Mouse (Mus musculus) liver (tissue): ENCODE data around the gene Dnal1.

Experiments
- DNase-seq: peaks from one replicate; pipeline ENCODE4 v3.0.0-alpha.2; 2020; ENCODE audit warnings: mixed read lengths

The Dnal1 gene

DNA sequence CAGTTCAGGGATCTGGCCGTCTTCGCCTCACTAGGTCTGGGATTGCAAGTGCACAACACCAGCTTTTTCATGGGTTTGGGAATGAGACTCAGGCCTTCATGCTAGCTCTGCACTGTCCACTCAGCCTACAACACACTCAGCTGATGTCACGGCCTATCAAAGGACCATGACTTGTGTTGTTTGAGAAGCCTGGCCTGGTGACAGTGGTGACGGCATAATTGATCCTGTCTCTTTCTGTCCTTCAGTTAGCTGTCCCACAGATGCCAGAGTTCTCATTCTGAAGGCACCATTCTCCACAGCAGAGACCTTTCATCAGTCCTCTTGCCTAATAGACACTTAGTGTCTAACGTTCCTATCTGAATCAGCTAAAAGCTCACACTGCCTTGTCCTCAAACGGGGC, 14.4 kb downstream of the Dnal1 start:
- DNase-seq, result no peak

- DNase-seq, result no peak
Observed at GRCm38 (mm10) chr12:84129931-84130330, 15.8 kb downstream of the Dnal1 start.

GRCm38 (mm10) chr12:84132265-84132664, 18.1 kb downstream of the Dnal1 start:
- DNase-seq, result peak; percentile 68

GRCm38 (mm10) chr12:84137131-84137530, 23.0 kb downstream of the Dnal1 start:
- DNase-seq, result no peak

- no peak for DNase-seq
Observed at GRCm38 (mm10) chr12:84140135-84140534, 26.0 kb downstream of the Dnal1 start.

DNA sequence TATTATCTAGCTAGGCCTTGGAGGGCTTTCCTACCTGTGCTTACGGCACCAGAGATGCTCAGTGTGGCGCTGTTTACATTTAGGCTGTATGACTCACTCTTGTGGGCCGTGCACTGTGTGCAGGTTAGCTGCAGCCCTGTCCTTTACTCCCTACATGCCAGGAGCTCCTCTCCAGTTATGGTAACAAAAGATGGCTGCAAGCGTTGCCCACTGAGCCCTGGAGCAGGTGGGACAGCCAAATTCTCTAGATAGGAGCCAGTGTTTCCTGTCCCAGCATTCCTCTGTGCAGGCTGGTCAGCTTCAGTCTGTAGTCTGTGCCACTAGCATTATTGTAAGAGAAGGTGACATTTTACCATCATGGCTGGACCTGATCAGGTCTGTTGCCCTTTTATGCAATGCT, 27.1 kb downstream of the Dnal1 start:
- no peak for DNase-seq

GRCm38 (mm10) chr12:84142281-84143050, 28.3 kb downstream of the Dnal1 start:
- DNase-seq, result no peak

GRCm38 (mm10) chr12:84147954-84148621, 33.9 kb downstream of the Dnal1 start, which contains the start of gene Pnma1:
TSS of gene Pnma1 (minus strand) at chr12:84148489.
- peak; percentile 89 for DNase-seq

DNA sequence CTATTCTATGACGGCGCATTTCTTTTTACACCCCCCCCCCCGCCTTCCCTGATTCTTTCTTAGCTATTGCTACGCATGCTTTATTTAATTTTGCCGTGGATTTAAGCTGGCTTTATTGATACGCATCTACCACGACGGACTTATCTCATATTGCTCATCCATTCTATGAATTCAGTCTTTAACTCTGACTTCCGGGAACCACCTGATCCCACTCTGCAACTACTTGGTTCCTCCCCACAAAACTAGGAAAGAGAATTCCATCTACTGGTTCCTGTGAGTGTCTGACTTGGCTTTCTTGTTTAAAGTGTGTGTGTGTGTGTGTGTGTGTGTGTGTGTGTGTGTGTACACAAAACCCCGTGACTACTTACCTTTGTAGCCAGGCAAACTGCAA, 34.5 kb downstream of the Dnal1 start:
- DNase-seq, result no peak

GRCm38 (mm10) chr12:84149971-84150370, 35.8 kb downstream of the Dnal1 start:
- no peak for DNase-seq

GRCm38 (mm10) chr12:84150976-84151375, 36.8 kb downstream of the Dnal1 start:
- DNase-seq, result peak; percentile 91

GRCm38 (mm10) chr12:84151911-84152310, 37.7 kb downstream of the Dnal1 start:
- peak; percentile 29 for DNase-seq

- DNase-seq, result peak; percentile 89
Observed at GRCm38 (mm10) chr12:84152352-84153190, 38.4 kb downstream of the Dnal1 start.

DNA sequence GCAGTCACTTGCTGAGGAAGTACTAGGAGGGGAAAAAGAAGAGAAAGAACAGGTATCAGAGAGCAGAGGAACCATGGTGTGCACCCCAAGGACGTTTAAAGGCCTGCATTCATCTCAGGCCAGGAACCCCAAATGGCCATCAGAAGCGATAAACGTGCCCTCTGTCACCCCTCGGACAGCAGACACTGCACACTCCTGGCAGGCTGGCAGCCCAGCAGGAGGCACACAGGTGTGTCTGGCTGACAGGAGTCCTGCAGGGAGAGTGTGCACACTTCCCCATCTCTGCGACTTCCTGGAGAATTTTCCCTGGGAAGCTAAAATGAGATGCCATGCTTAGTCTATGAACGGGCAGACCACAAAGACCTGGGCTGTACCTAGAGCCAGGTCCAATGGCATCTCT, 39.2 kb downstream of the Dnal1 start:
- DNase-seq, result no peak

DNA sequence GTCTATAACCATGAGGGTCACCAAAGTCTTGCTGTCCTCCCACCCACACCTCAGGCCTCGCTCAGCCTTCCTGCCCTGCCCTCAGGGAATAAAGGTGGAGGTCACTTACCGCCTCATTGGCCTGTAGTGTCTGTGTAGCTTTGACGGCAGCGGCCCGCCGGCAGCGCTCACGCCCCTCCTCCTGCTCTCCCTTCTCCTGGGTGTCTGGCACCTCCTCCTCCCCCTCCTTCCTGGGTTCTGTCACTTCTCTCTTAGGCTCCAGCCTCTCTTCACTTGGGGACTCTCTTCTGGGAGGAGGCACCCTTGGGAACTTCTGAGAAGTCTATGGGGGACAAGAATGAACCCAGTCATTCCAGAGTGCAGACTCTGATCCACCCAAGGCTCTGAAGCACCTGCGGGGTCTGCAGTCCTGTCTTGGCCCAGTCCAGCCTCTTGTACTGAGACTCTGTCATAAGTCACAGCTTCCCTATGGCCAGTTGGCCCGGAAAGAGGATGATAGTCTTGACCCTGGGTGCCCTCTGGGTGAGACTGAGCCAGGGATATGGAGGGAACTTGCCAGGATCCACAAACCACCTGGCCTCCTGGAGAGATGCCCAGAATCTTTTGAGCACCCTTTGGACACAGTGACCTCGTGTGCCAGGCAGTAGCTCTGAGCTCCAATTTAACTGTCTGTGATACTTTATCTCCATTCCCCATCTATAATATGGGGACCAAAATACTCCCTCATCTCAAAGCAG, 40.8 kb downstream of the Dnal1 start:
- no peak for DNase-seq

DNA sequence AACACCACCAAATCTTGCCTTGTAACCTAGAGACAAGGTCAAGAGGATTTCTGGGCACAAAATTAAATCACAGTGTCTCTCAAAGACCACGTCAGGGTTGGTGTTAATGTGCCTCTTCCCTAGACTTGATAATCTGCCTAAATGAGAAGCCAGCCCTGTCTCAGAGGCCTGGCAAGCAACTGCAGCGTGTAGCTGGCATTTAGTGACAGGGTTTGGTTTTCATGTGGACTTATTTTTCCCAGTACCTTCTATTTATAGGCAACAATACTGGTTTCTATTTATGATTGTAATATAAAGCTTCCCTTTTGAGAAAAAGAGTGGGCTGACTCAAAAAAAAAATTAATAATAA, 41.3 kb downstream of the Dnal1 start:
- no peak for DNase-seq

- DNase-seq, result no peak
Observed at GRCm38 (mm10) chr12:84156210-84156609, 42.0 kb downstream of the Dnal1 start.

DNA sequence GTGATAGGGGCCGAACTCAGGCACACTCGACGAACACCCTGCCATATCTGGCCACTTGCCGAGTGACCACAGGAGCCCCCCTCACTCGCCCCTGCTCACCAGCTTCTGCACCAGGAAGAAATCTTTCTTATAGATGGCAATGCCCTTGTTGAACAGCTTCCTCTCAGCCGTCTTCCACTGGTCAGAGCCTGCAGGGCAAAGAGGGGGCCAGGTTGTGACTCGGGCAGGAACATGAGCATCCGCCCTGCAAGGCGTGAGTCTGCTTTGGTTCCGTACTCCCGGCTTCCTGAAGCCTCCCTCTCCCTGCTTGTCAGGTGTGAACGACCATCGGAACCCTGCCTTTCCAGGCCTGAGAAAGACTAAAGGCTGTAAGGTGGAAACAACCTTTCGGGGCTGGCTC, 44.0 kb downstream of the Dnal1 start:
- no peak for DNase-seq

- DNase-seq, result no peak
Observed at GRCm38 (mm10) chr12:84160491-84160890, 46.3 kb downstream of the Dnal1 start.

GRCm38 (mm10) chr12:84161116-84161515, 47.0 kb downstream of the Dnal1 start:
- DNase-seq, result peak; percentile 75

DNA sequence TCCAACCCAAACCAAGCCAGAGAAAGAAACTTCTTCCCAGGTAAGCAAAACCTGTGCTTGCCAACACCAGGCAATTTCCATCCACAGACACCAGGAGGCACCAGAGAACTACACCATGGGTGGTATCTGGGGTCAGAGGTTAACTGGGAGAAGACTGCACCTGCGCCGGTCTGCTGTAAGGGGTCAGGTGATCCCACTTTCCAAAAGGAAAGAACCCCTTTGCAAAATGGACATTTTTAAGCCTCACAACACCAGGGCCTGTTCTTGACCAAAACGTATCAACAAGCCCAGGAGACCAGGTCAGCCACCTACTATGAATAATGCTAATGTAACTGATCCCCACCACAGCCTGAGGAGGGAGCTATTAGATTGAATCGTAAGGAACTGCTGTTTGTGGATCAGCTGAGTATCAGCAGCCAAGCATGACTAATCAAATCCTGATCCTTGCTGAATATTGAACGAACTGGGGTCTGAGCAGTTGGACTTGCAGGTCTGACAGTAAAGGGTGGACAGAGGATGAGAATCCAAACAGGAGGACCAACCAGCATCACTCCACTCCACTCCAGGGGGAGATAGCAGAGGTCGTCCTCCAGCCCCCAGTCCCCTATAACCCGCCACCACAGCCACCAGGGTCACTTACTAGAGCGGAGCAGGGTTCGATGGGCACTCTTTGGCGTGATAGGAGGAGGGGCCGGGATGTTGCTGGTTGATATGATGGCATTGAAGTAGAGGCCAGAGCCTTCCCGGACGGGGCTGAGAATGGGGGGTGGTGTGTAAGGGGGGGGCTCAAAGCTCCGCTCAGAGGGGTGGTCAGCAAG, 47.7 kb downstream of the Dnal1 start:
- peak; percentile 76 for DNase-seq

DNA sequence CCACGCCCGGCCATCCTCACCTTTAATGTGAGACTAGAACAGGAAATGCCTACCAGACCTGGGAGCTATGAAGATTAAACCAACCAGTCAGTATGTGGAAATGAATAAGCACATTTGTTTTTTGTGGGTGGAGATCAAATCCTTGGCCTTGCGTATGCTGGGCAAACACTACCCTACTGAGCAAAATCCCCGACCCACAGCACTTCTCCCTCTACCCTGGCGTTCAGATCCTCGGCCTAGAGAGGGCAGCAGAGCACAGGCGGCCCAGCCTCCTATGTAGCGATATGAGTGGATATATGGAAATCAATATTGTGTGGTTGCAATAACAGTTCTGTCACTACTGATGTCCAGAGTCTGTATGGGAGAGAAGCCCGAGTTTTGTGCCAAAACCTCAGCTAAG, 49.0 kb downstream of the Dnal1 start:
- peak; percentile 58 for DNase-seq
